Mouse (Mus musculus): ENCODE data around the gene Hexim2.
A peak's percentile ranks its signal among the peaks of the same experiment; 100 is the strongest.

Hexim2 gene

GRCm38 (mm10) chr11:103172392-103173040 lies 40.3 kb downstream of the Hexim2 start:
- DNase-seq (ENCODE audit: low spot score in 2 of 2), result no peak

GRCm38 (mm10) chr11:103173041-103173770 lies 41.0 kb downstream of the Hexim2 start:
- no peak for DNase-seq (ENCODE audit: low spot score in 2 of 2)

- DNase-seq (ENCODE audit: low spot score in 2 of 2), result no peak
These were observed 41.6 kb downstream of the Hexim2 start for GRCm38 (mm10) chr11:103173771-103174344.

GRCm38 (mm10) chr11:103174411-103174832 lies 42.2 kb downstream of the Hexim2 start:
- DNase-seq (ENCODE audit: low spot score in 2 of 2), result no peak

GRCm38 (mm10) chr11:103174891-103175391 lies 42.7 kb downstream of the Hexim2 start:
- peak; percentile 94 for DNase-seq (ENCODE audit: low spot score in 2 of 2)

- DNase-seq (ENCODE audit: low spot score in 2 of 2), result no peak
These were observed 43.6 kb downstream of the Hexim2 start for GRCm38 (mm10) chr11:103175688-103176442.

- DNase-seq (ENCODE audit: low spot score in 2 of 2), result no peak
These were observed 44.3 kb downstream of the Hexim2 start for GRCm38 (mm10) chr11:103176510-103176909.

- no peak for DNase-seq (ENCODE audit: low spot score in 2 of 2)
These were observed 45.0 kb downstream of the Hexim2 start for GRCm38 (mm10) chr11:103177216-103177615.

GRCm38 (mm10) chr11:103177815-103178485 lies 45.7 kb downstream of the Hexim2 start:
- peak; percentile 74 to 80 for DNase-seq (ENCODE audit: low spot score in 2 of 2)

GRCm38 (mm10) chr11:103178748-103179147 lies 46.5 kb downstream of the Hexim2 start:
- DNase-seq (ENCODE audit: low spot score in 2 of 2), result no peak

GRCm38 (mm10) chr11:103180426-103180825 lies 48.2 kb downstream of the Hexim2 start:
- DNase-seq (ENCODE audit: low spot score in 2 of 2), result no peak

GRCm38 (mm10) chr11:103181349-103181748 lies 49.1 kb downstream of the Hexim2 start:
- DNase-seq (ENCODE audit: low spot score in 2 of 2), result no peak

GRCm38 (mm10) chr11:103181911-103182310 lies 49.7 kb downstream of the Hexim2 start:
- DNase-seq (ENCODE audit: low spot score in 2 of 2), result no peak

GRCm38 (mm10) chr11:103184891-103185290 lies 52.7 kb downstream of the Hexim2 start:
- DNase-seq (ENCODE audit: low spot score in 2 of 2), result peak in 1 of 2 experiments; percentile 44

Data from natural killer cell, adult 2 months (primary cell).